Mouse (Mus musculus): ENCODE data around the gene Kdelr2. TPM values are rescaled to one million over a fixed set of nuclear protein-coding genes. Genes with fewer than 3 reads are reported as not detected.
"Not testable (repeated sequence)": the region's sequence is repeated elsewhere in the genome, so short reads cannot be mapped to it uniquely, and the experiment has no call there.

Gene Kdelr2
- polyA plus RNA-seq, 1 experiment from 2014 or later, result 128 TPM

GRCm38 (mm10) chr5:143370416-143371145 lies 33.1 kb upstream of the Kdelr2 start:
- Histone ChIP-seq H3K36me3 (no peaks in the 10 kb centered on the region), H3K4me1 (peaks cover 37% of the 10 kb centered on the region), H3K27ac (replicated peaks) (0 out of 2 replicates have a peak overlapping the region, but pooled peaks have one; percentile 3), H3K4me3 (peak overlapping the region; percentile 37), H3K9ac (replicated peaks) (peak overlapping the region; percentile 38; the same call in 1 of the 2 replicates), H3K9me3 (no peaks in the 10 kb centered on the region), H3K27me3 (peaks cover 74% of the 10 kb centered on the region), H3K4me2 (replicated peaks) (peak overlapping the region; percentile 65)
- 17% methylated on average over 17 of the region's 17 CpGs for WGBS
- peak; percentile 47 for ATAC-seq (replicated peaks)

DNA sequence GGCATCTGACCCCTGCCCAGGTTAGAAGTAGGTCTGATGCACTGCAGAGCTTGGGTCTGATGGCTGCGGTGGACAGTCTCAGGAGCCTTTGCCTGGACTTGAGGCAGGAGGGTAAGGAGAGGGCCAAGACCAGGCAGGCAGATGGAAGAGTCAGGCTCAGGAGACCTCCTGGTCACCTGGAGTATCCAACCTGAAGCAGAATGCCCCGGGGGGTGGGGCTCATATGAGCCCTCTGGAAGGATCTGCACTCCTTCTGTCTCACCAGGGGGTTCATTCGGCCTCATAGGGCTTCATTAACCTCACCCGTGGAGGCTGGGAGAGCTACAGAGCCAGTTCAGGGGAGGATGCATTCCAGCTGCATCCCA lies 32.5 kb upstream of the Kdelr2 start:
- ATAC-seq (replicated peaks), result no peak
- H3K4me3 ChIP-seq, result no peak overlapping the region
- no peaks in the 10 kb centered on the region for H3K9me3 ChIP-seq
- 39% methylated on average over 4 of the region's 4 CpGs for WGBS
- peak overlapping the region; percentile 65 for H3K4me2 ChIP-seq (replicated peaks)
- H3K4me1 ChIP-seq, result peaks cover 37% of the 10 kb centered on the region
- peaks cover 74% of the 10 kb centered on the region for H3K27me3 ChIP-seq
- H3K9ac ChIP-seq (replicated peaks), result no peak overlapping the region
- no peaks in the 10 kb centered on the region for H3K36me3 ChIP-seq
- no peak overlapping the region for H3K27ac ChIP-seq (replicated peaks)

- Histone ChIP-seq H3K9ac (replicated peaks) (peak overlapping the region; percentile 29; the same call in 1 of the 2 replicates), H3K4me3 (peak overlapping the region; percentile 37), H3K36me3 (no peaks in the 10 kb centered on the region), H3K27me3 (peaks cover 72% of the 10 kb centered on the region), H3K4me2 (replicated peaks) (peak overlapping the region; percentile 54), H3K27ac (replicated peaks) (no peak overlapping the region), H3K4me1 (peaks cover 35% of the 10 kb centered on the region), H3K9me3 (no peaks in the 10 kb centered on the region)
- ATAC-seq (replicated peaks), result no peak; the same call in 1 of the 2 replicates
- WGBS, result 1% methylated on average over 35 of the region's 35 CpGs
Measured at GRCm38 (mm10) chr5:143372818-143373217, 30.8 kb upstream of the Kdelr2 start.

DNA sequence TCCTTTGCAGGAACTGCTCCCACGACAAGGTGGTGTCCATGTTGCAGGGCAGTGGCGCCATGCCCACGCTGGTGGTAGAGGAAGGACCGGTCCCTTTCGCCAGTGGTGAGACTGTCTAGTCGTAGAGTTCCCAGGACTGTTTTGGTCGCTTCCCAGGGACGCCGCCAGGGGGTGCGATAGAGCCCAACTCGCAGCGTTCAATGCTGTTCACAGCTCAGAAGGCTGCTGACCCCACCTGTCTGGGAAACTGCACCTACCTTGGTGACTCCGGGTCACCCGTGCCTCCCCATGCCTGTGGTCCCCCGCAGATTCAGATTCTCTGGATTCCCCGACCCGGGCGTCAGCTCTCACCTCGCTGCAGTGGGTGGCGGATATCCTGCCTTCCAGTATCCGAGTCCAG lies 28.4 kb upstream of the Kdelr2 start:
- WGBS, result 8% methylated on average over 21 of the region's 21 CpGs
- no peaks in the 10 kb centered on the region for H3K36me3 ChIP-seq
- no peak overlapping the region for H3K4me3 ChIP-seq
- H3K9ac ChIP-seq (replicated peaks), result no peak overlapping the region
- H3K27ac ChIP-seq (replicated peaks), result no peak overlapping the region
- H3K9me3 ChIP-seq, result no peaks in the 10 kb centered on the region
- ATAC-seq (replicated peaks), result 0 out of 2 replicates have a peak, but pooled peaks have one; percentile 23
- peaks cover 20% of the 10 kb centered on the region for H3K4me1 ChIP-seq
- H3K27me3 ChIP-seq, result peaks cover 47% of the 10 kb centered on the region
- 0 out of 2 replicates have a peak overlapping the region, but pooled peaks have one; percentile 21 for H3K4me2 ChIP-seq (replicated peaks)

DNA sequence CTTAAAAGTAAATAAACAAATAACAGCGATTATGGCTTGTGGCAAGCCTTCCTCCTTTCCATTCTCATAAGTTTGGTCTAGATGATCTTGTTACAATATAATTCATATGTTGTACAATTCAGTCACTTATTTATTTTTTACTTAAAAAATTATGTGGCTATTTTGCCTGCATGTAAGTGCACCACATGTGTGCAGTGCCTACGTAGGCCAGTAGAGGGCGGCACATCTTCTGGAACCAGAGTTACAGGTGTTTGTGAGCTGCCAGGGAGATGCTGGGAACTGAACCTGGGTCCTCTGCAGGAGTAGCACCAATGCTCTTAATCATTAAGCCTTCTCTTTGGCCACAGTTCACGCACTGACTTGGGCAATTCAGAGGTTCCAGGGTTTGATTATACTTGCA lies 27.5 kb upstream of the Kdelr2 start:
- ATAC-seq (replicated peaks), result no peak
- 88% methylated on average over 4 of the region's 4 CpGs for WGBS

DNA sequence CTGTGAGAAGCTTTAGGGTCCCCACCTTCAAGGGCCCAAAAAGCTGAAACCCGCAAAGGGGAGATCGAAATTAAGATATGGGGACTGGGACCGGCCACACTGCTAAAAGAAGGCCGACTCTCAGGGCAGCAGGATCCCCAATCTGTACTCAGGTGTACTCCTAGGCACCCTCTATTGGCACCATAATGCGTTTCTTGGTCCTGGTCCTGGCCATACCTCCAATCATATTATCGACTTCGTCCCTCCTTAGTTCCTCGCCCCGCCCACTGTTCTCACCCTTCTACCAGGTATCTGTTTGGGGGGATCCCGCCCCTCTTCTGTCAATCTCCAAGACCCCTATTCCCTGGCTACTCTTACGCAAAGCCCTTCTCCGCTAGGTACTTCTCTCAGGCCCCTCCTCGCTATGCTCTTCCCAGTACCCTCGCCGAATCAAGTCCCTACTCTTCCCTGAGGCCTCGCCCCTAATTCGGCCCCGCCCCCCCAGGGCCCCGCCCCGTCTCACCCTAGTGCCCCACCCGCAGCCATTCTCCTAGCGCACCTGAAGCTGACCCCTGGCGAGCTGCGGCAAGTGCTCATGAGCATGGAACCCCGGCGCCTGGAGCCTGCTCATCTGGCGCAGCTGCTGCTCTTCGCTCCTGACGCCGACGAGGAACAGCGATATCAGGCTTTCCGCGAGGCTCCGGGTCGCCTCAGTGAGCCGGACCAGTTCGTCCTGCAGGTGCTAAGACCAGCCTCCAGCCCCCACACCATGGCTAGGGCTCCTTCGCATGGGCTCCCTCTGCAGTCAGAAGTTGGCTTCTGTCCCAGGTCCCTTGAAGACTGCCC lies 16.6 kb upstream of the Kdelr2 start:
- peaks cover 15% of the 10 kb centered on the region for H3K27me3 ChIP-seq
- 8% methylated on average over 38 of the region's 39 CpGs for WGBS
- H3K9me3 ChIP-seq, result no peaks in the 10 kb centered on the region
- ATAC-seq (replicated peaks), result 0 out of 2 replicates have a peak, but pooled peaks have one; percentile 4
- H3K4me2 ChIP-seq (replicated peaks), result peak overlapping the region; percentile 49
- H3K36me3 ChIP-seq, result no peaks in the 10 kb centered on the region
- H3K4me3 ChIP-seq, result peak overlapping the region; percentile 28
- no peak overlapping the region for H3K27ac ChIP-seq (replicated peaks)
- peaks cover 3% of the 10 kb centered on the region; the same call in 1 of the 2 replicates for H3K4me1 ChIP-seq
- H3K9ac ChIP-seq (replicated peaks), result no peak overlapping the region

More for the DNA sequence above, 27.5 kb upstream of the Kdelr2 start:
- Histone ChIP-seq H3K9me3 (no peaks in the 10 kb centered on the region), H3K27me3 (peaks cover 38% of the 10 kb centered on the region), H3K9ac (replicated peaks) (no peak overlapping the region), H3K4me2 (replicated peaks) (no peak overlapping the region), H3K4me1 (peaks cover 11% of the 10 kb centered on the region), H3K4me3 (no peak overlapping the region), H3K27ac (replicated peaks) (no peak overlapping the region), H3K36me3 (no peaks in the 10 kb centered on the region)

GRCm38 (mm10) chr5:143394184-143394583 lies 9.5 kb upstream of the Kdelr2 start:
- H3K9me3 ChIP-seq, result no peaks in the 10 kb centered on the region
- no peak overlapping the region for H3K4me3 ChIP-seq
- no peak overlapping the region for H3K4me2 ChIP-seq (replicated peaks)
- ATAC-seq (replicated peaks), result no peak
- H3K27me3 ChIP-seq, result no peaks in the 10 kb centered on the region
- no peaks in the 10 kb centered on the region for H3K4me1 ChIP-seq
- H3K9ac ChIP-seq (replicated peaks), result no peak overlapping the region
- H3K36me3 ChIP-seq, result no peaks in the 10 kb centered on the region
- WGBS, result 81% methylated on average over 7 of the region's 7 CpGs
- H3K27ac ChIP-seq (replicated peaks), result no peak overlapping the region

GRCm38 (mm10) chr5:143394966-143395365 lies 8.7 kb upstream of the Kdelr2 start:
- H3K4me3 ChIP-seq; H3K27ac ChIP-seq (replicated peaks); H3K4me2 ChIP-seq (replicated peaks); H3K27me3 ChIP-seq; H3K9me3 ChIP-seq; H3K36me3 ChIP-seq; H3K4me1 ChIP-seq; H3K9ac ChIP-seq (replicated peaks); ATAC-seq (replicated peaks): not testable (repeated sequence)
- 90% methylated on average over 2 of the region's 2 CpGs for WGBS

- H3K36me3 ChIP-seq, result no peaks in the 10 kb centered on the region
- no peaks in the 10 kb centered on the region for H3K4me1 ChIP-seq
- no peak overlapping the region for H3K9ac ChIP-seq (replicated peaks)
- ATAC-seq (replicated peaks), result no peak
- 42% methylated on average over 2 of the region's 2 CpGs for WGBS
- H3K27ac ChIP-seq (replicated peaks), result no peak overlapping the region
- H3K9me3 ChIP-seq, result no peaks in the 10 kb centered on the region
- no peaks in the 10 kb centered on the region for H3K27me3 ChIP-seq
- H3K4me2 ChIP-seq (replicated peaks), result no peak overlapping the region
- H3K4me3 ChIP-seq, result no peak overlapping the region
Measured at GRCm38 (mm10) chr5:143395649-143396048, 8.0 kb upstream of the Kdelr2 start.

DNA sequence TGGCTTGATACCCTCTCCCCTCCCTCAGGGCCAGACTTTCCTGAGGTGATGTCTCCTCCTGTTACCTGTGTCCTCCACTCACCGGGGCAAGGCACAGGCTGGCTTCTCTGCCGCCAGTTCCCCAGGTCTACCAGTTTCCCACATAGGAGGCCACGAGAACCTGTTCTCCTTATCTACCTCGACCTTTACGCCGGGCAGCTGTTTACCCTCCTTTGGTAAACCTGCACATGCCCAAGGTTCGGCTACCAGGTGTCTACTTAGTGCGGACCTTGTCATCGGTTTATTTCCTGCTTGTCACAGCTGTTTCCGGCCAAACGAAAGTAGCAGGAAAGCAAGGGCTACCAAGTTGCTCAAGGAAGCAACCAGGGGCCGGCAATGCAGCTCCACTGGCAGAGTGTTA lies 3.1 kb upstream of the Kdelr2 start:
- peaks cover 25% of the 10 kb centered on the region for H3K4me1 ChIP-seq
- WGBS, result 92% methylated on average over 12 of the region's 12 CpGs
- H3K4me2 ChIP-seq (replicated peaks), result no peak overlapping the region

GRCm38 (mm10) chr5:143401556-143401955 lies 2.1 kb upstream of the Kdelr2 start:
- H3K36me3 ChIP-seq, result no peaks in the 10 kb centered on the region
- no peak overlapping the region for H3K4me3 ChIP-seq
- no peaks in the 10 kb centered on the region for H3K27me3 ChIP-seq
- no peak for ATAC-seq (replicated peaks)
- H3K27ac ChIP-seq (replicated peaks), result no peak overlapping the region
- no peak overlapping the region for H3K9ac ChIP-seq (replicated peaks)
- no peak overlapping the region for H3K4me2 ChIP-seq (replicated peaks)
- peaks cover 29% of the 10 kb centered on the region for H3K4me1 ChIP-seq
- 71% methylated on average over 2 of the region's 2 CpGs for WGBS
- H3K9me3 ChIP-seq, result no peaks in the 10 kb centered on the region

More for the DNA sequence above, 3.1 kb upstream of the Kdelr2 start:
- Histone ChIP-seq H3K4me3 (no peak overlapping the region), H3K9me3 (no peaks in the 10 kb centered on the region), H3K36me3 (no peaks in the 10 kb centered on the region), H3K9ac (replicated peaks) (no peak overlapping the region), H3K27ac (replicated peaks) (no peak overlapping the region), H3K27me3 (no peaks in the 10 kb centered on the region)
- no peak for ATAC-seq (replicated peaks)
